Mouse (Mus musculus) ES-E14 (cell line): ENCODE data around the gene Galr3. TPM values are rescaled to one million over a fixed set of nuclear protein-coding genes. Genes with fewer than 3 reads are reported as not detected.
"Not testable (repeated sequence)": the region's sequence is repeated elsewhere in the genome, so short reads cannot be mapped to it uniquely, and the experiment has no call there.

ENCODE experiments used
- DNase-seq: peaks from one replicate; pipeline ENCODE4 v3.0.0-alpha.2; 2013; ENCODE audit warnings: low read depth, low spot score
- H3K27ac ChIP-seq: 2 replicates; pipeline ENCODE4 v1.5.1; 2012; ENCODE audit warnings: low read depth, mild to moderate bottlenecking, low read length, moderate library complexity, mixed read lengths; ENCODE audit not compliant: poor library complexity, insufficient read depth, severe bottlenecking
- H3K36me3 ChIP-seq: 2 replicates; pipeline ENCODE4 v1.6.1; 2012; ENCODE audit warnings: mild to moderate bottlenecking, low read length, moderate library complexity, mixed read lengths; ENCODE audit not compliant: control insufficient read depth, poor library complexity, insufficient read depth, severe bottlenecking
- H3K4me1 ChIP-seq, 2 experiments: fragments of 150-350 bp in 1 of 2; sonication (generic) in 1 of 2; 2 replicates each; pipeline ENCODE4 v1.6.1; 2012; ENCODE audit warnings: low read length in 2 of 2, mild to moderate bottlenecking in 1 of 2, mixed read lengths in 1 of 2; ENCODE audit not compliant: control insufficient read depth in 2 of 2, insufficient read depth in 2 of 2, poor library complexity in 1 of 2
- H3K4me3 ChIP-seq, 2 experiments: fragments of 150-350 bp in 1 of 2; sonication (generic) in 1 of 2; 2 replicates each; pipeline ENCODE4 v1.5.1; 2012; ENCODE audit warnings: low read length in 2 of 2, low read depth in 1 of 2, mild to moderate bottlenecking in 1 of 2, mixed read lengths in 1 of 2; ENCODE audit not compliant: insufficient read depth in 1 of 2, poor library complexity in 1 of 2, severe bottlenecking in 1 of 2
- H3K9ac ChIP-seq: 2 replicates; pipeline ENCODE4 v1.6.1; 2012; ENCODE audit warnings: low read depth, mild to moderate bottlenecking, low read length, mixed read lengths; ENCODE audit not compliant: poor library complexity, insufficient read depth, severe bottlenecking
- H3K9me3 ChIP-seq: fragments of 150-350 bp; sonication (generic); 2 replicates; pipeline ENCODE4 v1.6.1; 2012; ENCODE audit warnings: low read depth, mild to moderate bottlenecking, low read length; ENCODE audit not compliant: control insufficient read depth, insufficient read depth
- CHD2 ChIP-seq: IDR thresholded peaks from 2 replicates; pipeline ENCODE4 v1.6.1; 2014; ENCODE audit warnings: mild to moderate bottlenecking, low read depth, low read length, inconsistent platforms
- HCFC1 ChIP-seq: IDR thresholded peaks from 2 replicates; pipeline ENCODE4 v1.6.1; 2012; ENCODE audit warnings: low read length, inconsistent platforms, borderline replicate concordance; ENCODE audit not compliant: insufficient read depth
- MAFK ChIP-seq: IDR thresholded peaks from 2 replicates; pipeline ENCODE4 v1.6.1; 2014; ENCODE audit warnings: mild to moderate bottlenecking, low read depth, low read length, inconsistent platforms; ENCODE audit not compliant: insufficient read depth
- ZC3H11A ChIP-seq: IDR thresholded peaks from 2 replicates; pipeline ENCODE4 v1.6.1; 2012; ENCODE audit warnings: low read depth, mild to moderate bottlenecking, inconsistent platforms, low read length, borderline replicate concordance
- ZNF384 ChIP-seq: IDR thresholded peaks from 2 replicates; pipeline ENCODE4 v1.6.1; 2012; ENCODE audit warnings: low read depth, low read length, inconsistent platforms
- in situ Hi-C, 2 experiments: fragments of 600-800 bp; cut with MboI; formaldehyde crosslinking; loops; one replicate each; pipeline ENCODE4 v1.15.1; 2025; ENCODE audit warnings: low sequenced_read_pairs in 2 of 2, inconsistent platforms in 1 of 2; ENCODE audit not compliant: unreplicated experiment in 2 of 2
- total RNA-seq: library from RNA; depleted of rRNA; stranded (reverse); fragments of 300-350 nt; gene quantifications from 2 replicates; pipeline ENCODE4 v1.2.3, GENCODE M21; 2012

Gene Galr3
- total RNA-seq, 1 experiment: not detected

- H3K4me3 ChIP-seq: peak overlapping the region; percentile 68 to 77
- DNase-seq: peak; percentile 91
- H3K9ac ChIP-seq: peak overlapping the region; percentile 63
- in situ Hi-C loops: no loop called here
- H3K9me3 ChIP-seq: no peaks in the 10 kb centered on the region
- no peak overlapping the region; the same call in 1 of the 2 replicates for H3K27ac ChIP-seq
- peaks cover 3 to 20% of the 10 kb centered on the region in 2 experiments; a peak in 2 of 4 replicates for H3K4me1 ChIP-seq
- TF ChIP-seq CHD2 (no peak), ZNF384 (no peak), MAFK (no peak), HCFC1 (no peak), ZC3H11A (no peak)
- H3K36me3 ChIP-seq: peaks cover 11% of the 10 kb centered on the region
These were observed 10.9 kb upstream of the Galr3 start for GRCm38 (mm10) chr15:79030551-79031435.

- H3K9ac ChIP-seq, H3K27ac ChIP-seq, in situ Hi-C loops, DNase-seq, H3K4me3 ChIP-seq, H3K9me3 ChIP-seq: not testable (repeated sequence)
- peaks cover 19% of the 10 kb centered on the region for H3K36me3 ChIP-seq
- peaks cover 3 to 13% of the 10 kb centered on the region in 2 experiments; a peak in 2 of 4 replicates for H3K4me1 ChIP-seq
These were observed 9.8 kb upstream of the Galr3 start for GRCm38 (mm10) chr15:79031908-79032307.

GRCm38 (mm10) chr15:79037913-79038328, 3.8 kb upstream of the Galr3 start:
- Histone ChIP-seq H3K36me3 (peaks cover 22% of the 10 kb centered on the region), H3K4me3 (no peak overlapping the region), H3K27ac (no peak overlapping the region), H3K9ac (no peak overlapping the region), H3K9me3 (no peaks in the 10 kb centered on the region), H3K4me1 (peaks cover 2 to 19% of the 10 kb centered on the region in 2 experiments; a peak in 2 of 4 replicates)
- TF ChIP-seq ZC3H11A (no peak), CHD2 (no peak), HCFC1 (no peak), MAFK (peak; percentile 98)
- in situ Hi-C loops: no loop called here
- no peak for DNase-seq

- Histone ChIP-seq H3K36me3 (peaks cover 22% of the 10 kb centered on the region), H3K9me3 (no peaks in the 10 kb centered on the region), H3K4me3 (no peak overlapping the region), H3K4me1 (peaks cover 2 to 19% of the 10 kb centered on the region in 2 experiments; a peak in 2 of 4 replicates), H3K27ac (no peak overlapping the region), H3K9ac (no peak overlapping the region)
- no peak for DNase-seq
- TF ChIP-seq HCFC1 (no peak), ZNF384 (no peak), CHD2 (no peak), ZC3H11A (no peak), MAFK (no peak)
- in situ Hi-C loops: no loop called here
These were observed 3.4 kb upstream of the Galr3 start for GRCm38 (mm10) chr15:79038331-79038730.
